16 mouse cellular contexts compared by ENCODE assay signal in genomic region chr10:23270502-23270901, GRCm38 (mm10).
"Had no signal": no experiment of that assay in that cellular context is flagged by ENCODE, and none has a peak within 500 bp of the region (broad histone marks: within the 10 kb centered on the region; RNA-seq: fewer than 3 reads in every experiment).

No protein-coding gene starts in this region.

- H3K4me3 ChIP-seq: intestine, embryonic 15.5 days; kidney, embryonic 15.5 days; left cerebral cortex, adult 2 months; liver, embryonic 13.5 days; stomach, embryonic 15.5 days had no signal

- H3K9ac ChIP-seq: intestine, embryonic 15.5 days; kidney, embryonic 15.5 days; liver, embryonic 13.5 days; stomach, embryonic 15.5 days had no signal

- H3K4me2 ChIP-seq: intestine, embryonic 15.5 days; kidney, embryonic 15.5 days; liver, embryonic 13.5 days; stomach, embryonic 15.5 days had no signal

- H3K36me3 ChIP-seq: intestine, embryonic 15.5 days; kidney, embryonic 15.5 days; liver, embryonic 13.5 days; stomach, embryonic 15.5 days had no signal

- H3K27ac ChIP-seq: intestine, embryonic 15.5 days; kidney, embryonic 15.5 days; left cerebral cortex, adult 2 months; liver, embryonic 13.5 days; stomach, embryonic 15.5 days had no signal

- H3K4me1 ChIP-seq: intestine, embryonic 15.5 days; kidney, embryonic 15.5 days; liver, embryonic 13.5 days; stomach, embryonic 15.5 days had no signal

- ATAC-seq: intestine, embryonic 15.5 days had no signal

- H3K27me3 ChIP-seq: intestine, embryonic 15.5 days; kidney, embryonic 15.5 days; liver, embryonic 13.5 days; stomach, embryonic 15.5 days had no signal

- H3K9me3 ChIP-seq: intestine, embryonic 15.5 days; kidney, embryonic 15.5 days; stomach, embryonic 15.5 days had no signal

- DNase-seq: kidney, adult 11 months; kidney, adult 8-10 months; kidney, postnatal 10 days; kidney, postnatal 36 days; layer of hippocampus, postnatal 36 days; liver, embryonic 13.5 days; lung, adult 2 months; lung, postnatal 14 days; lung, postnatal 4 days; right cerebral cortex, postnatal 25 days; spleen, adult 18-20 months; thymus, postnatal 25 days had no signal
